Mouse (Mus musculus): Measurements from ENCODE around the gene Dennd6b. TPM values are rescaled to one million over a fixed set of nuclear protein-coding genes. Genes with fewer than 3 reads are reported as not detected.

Dennd6b gene
- polyA plus RNA-seq, 1 experiment from 2014 or later: 71.4 TPM

DNA sequence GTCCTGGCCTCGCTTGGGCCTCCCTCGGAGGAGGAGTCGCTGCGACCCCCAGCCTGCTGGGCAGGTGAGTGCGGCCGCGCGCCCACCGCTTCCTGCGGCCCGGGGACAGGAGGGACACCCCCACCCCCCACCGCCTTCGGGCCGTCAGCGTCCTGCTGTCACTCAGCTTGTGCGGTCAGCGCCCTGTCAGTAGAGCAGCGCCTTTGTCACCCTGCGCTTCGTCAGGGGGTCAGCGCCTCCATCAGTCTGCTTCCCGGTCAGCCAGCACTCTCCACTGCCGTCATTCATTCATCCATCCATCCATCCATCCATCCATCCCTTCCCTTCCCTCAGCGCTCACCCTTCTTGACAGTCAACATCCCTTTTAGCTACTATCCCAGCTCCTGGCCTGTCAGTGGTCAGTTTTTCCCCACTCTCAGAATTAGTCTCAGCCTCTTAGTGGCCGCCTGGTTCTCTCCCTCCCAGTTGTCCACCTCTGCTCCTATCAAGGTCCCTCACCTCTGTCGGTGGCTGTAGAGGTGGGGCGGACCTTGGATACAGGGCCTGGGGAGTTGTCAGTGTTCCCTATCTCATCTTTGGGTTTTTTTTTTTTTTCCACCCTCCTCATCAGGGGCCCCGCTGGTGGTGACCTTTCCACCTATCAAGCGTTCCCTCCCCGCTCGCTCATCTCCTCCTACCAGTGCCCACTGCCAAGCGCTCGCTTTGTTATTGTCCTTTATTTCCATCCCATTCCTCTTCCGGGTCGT is 15.6 kb upstream of the Dennd6b start:
- peak overlapping the region; percentile 92 for H3K4me2 ChIP-seq (replicated peaks)
- peaks cover 4% of the 10 kb centered on the region; the same call in 1 of the 2 replicates for H3K9me3 ChIP-seq (ENCODE audit: control insufficient read depth, low read length)
- no peaks in the 10 kb centered on the region for H3K27me3 ChIP-seq (ENCODE audit: control insufficient read depth, insufficient read depth, low read length)
- H3K4me1 ChIP-seq (replicated peaks; ENCODE audit: control insufficient read depth, insufficient read depth, low read length): peaks cover 17% of the 10 kb centered on the region
- ATAC-seq (ENCODE audit: low FRiP score): no peak
- H3K36me3 ChIP-seq (replicated peaks; ENCODE audit: control insufficient read depth, insufficient read depth): peaks cover 16% of the 10 kb centered on the region
- peak overlapping the region; percentile 99 for H3K9ac ChIP-seq
- peak overlapping the region; percentile 99 for H3K4me3 ChIP-seq (replicated peaks; ENCODE audit: low read length)
- under 1% methylated on average over 35 of the region's 35 CpGs for WGBS
- peak overlapping the region; percentile 95 for H3K27ac ChIP-seq
- peak; percentile 24 for DNase-seq (ENCODE audit: low spot score)

DNA sequence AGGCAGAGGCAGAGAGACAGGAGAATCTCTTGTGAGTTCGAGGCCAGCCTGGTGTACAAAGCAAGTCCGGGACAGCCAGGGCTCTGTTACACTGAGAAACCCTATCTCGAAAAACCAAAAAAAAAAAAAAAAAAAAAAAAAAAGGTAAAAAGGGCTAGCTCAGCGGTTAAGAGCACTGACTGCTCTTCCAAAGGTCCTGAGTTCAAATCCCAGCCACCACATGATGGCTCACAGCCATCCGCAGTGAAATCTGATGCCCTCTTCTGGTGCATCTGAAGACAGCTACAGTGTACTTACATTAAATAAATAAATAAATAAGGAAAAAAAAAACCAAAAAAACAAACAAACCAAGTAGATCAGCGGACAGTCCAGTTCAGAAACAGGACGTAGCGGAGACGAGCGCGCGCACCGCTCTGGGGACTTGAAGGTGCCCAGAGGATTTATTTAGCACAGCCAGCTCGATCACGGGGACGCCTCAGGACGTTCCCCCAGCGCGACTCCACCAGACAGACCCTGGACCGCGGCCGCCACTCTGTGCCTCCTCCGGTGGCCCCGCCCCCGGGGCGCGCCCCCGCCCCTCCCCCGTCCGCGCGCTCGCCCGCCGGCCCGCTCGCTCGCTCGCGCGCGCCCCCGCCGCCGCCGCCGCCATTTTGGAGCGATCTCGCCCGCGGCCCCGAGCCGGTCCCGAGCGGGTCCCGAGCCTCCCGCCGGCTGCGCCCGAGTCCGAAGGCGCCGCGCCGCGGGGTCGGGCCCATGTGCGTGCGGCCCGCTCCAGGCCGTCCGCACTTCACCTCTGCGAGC is 14.8 kb upstream of the Dennd6b start, which contains the start of gene Ppp6r2:
TSS of gene Ppp6r2 (plus strand) at position 639 of the 801 bp plus-strand sequence.
- peak; percentile 89 for ATAC-seq (ENCODE audit: low FRiP score)
- WGBS: 3% methylated on average over 69 of the region's 73 CpGs
- peak within 1 kb of the TSS; percentile 99 for H3K9ac ChIP-seq
- DNase-seq (ENCODE audit: low spot score): peak; percentile 81
- no peaks in the 10 kb centered on the region for H3K9me3 ChIP-seq (ENCODE audit: control insufficient read depth, low read length)
- peak within 1 kb of the TSS; percentile 92 for H3K4me2 ChIP-seq (replicated peaks)
- H3K27me3 ChIP-seq (ENCODE audit: control insufficient read depth, insufficient read depth, low read length): no peaks in the 10 kb centered on the region
- H3K4me1 ChIP-seq (replicated peaks; ENCODE audit: control insufficient read depth, insufficient read depth, low read length): peaks cover 17% of the 10 kb centered on the region
- H3K27ac ChIP-seq: peak within 1 kb of the TSS; percentile 95
- peak within 1 kb of the TSS; percentile 99 for H3K4me3 ChIP-seq (replicated peaks; ENCODE audit: low read length)
- H3K36me3 ChIP-seq (replicated peaks; ENCODE audit: control insufficient read depth, insufficient read depth): peaks cover 9% of the 10 kb centered on the region

- DNase-seq (ENCODE audit: low spot score): peak; percentile 93
- 22% methylated on average over 22 of the region's 22 CpGs for WGBS
- H3K4me3 ChIP-seq (replicated peaks; ENCODE audit: low read length): peak overlapping the region; percentile 19
- H3K27ac ChIP-seq: peak overlapping the region; percentile 86
- no peaks in the 10 kb centered on the region for H3K9me3 ChIP-seq (ENCODE audit: control insufficient read depth, low read length)
- 0 out of 2 replicates have a peak, but pooled peaks have one; percentile 19 for ATAC-seq (ENCODE audit: low FRiP score)
- H3K4me2 ChIP-seq (replicated peaks): peak overlapping the region; percentile 49
- H3K4me1 ChIP-seq (replicated peaks; ENCODE audit: control insufficient read depth, insufficient read depth, low read length): peaks cover 17% of the 10 kb centered on the region
- no peaks in the 10 kb centered on the region for H3K36me3 ChIP-seq (replicated peaks; ENCODE audit: control insufficient read depth, insufficient read depth)
- H3K9ac ChIP-seq: peak overlapping the region; percentile 57; the same call in 1 of the 2 replicates
- H3K27me3 ChIP-seq (ENCODE audit: control insufficient read depth, insufficient read depth, low read length): no peaks in the 10 kb centered on the region
Observed at GRCm38 (mm10) chr15:89209886-89210761, 13.8 kb upstream of the Dennd6b start.

GRCm38 (mm10) chr15:89207457-89207856 is 11.2 kb upstream of the Dennd6b start:
- no peaks in the 10 kb centered on the region for H3K36me3 ChIP-seq (replicated peaks; ENCODE audit: control insufficient read depth, insufficient read depth)
- 93% methylated on average over 4 of the region's 4 CpGs for WGBS
- no peak overlapping the region for H3K9ac ChIP-seq
- ATAC-seq (ENCODE audit: low FRiP score) (no peak), DNase-seq (ENCODE audit: low spot score) (no peak)
- no peak overlapping the region for H3K4me2 ChIP-seq (replicated peaks)
- no peaks in the 10 kb centered on the region; the same call in 1 of the 2 replicates for H3K4me1 ChIP-seq (replicated peaks; ENCODE audit: control insufficient read depth, insufficient read depth, low read length)
- no peak overlapping the region for H3K4me3 ChIP-seq (replicated peaks; ENCODE audit: low read length)
- H3K27ac ChIP-seq: no peak overlapping the region
- H3K27me3 ChIP-seq (ENCODE audit: control insufficient read depth, insufficient read depth, low read length): no peaks in the 10 kb centered on the region
- peaks cover 13% of the 10 kb centered on the region for H3K9me3 ChIP-seq (ENCODE audit: control insufficient read depth, low read length)

- Histone ChIP-seq H3K27ac (peak overlapping the region; percentile 97), H3K4me2 (replicated peaks) (peak overlapping the region; percentile 64), H3K4me1 (replicated peaks; ENCODE audit: control insufficient read depth, insufficient read depth, low read length) (peaks cover 15% of the 10 kb centered on the region), H3K27me3 (ENCODE audit: control insufficient read depth, insufficient read depth, low read length) (no peaks in the 10 kb centered on the region), H3K9ac (peak overlapping the region; percentile 95), H3K4me3 (replicated peaks; ENCODE audit: low read length) (peak overlapping the region; percentile 77), H3K36me3 (replicated peaks; ENCODE audit: control insufficient read depth, insufficient read depth) (no peaks in the 10 kb centered on the region), H3K9me3 (ENCODE audit: control insufficient read depth, low read length) (no peaks in the 10 kb centered on the region)
- DNase-seq (ENCODE audit: low spot score) (no peak), ATAC-seq (ENCODE audit: low FRiP score) (no peak)
- 67% methylated on average over 15 of the region's 15 CpGs for WGBS
Observed at GRCm38 (mm10) chr15:89197056-89197455, 760 bp upstream of the Dennd6b start.

DNA sequence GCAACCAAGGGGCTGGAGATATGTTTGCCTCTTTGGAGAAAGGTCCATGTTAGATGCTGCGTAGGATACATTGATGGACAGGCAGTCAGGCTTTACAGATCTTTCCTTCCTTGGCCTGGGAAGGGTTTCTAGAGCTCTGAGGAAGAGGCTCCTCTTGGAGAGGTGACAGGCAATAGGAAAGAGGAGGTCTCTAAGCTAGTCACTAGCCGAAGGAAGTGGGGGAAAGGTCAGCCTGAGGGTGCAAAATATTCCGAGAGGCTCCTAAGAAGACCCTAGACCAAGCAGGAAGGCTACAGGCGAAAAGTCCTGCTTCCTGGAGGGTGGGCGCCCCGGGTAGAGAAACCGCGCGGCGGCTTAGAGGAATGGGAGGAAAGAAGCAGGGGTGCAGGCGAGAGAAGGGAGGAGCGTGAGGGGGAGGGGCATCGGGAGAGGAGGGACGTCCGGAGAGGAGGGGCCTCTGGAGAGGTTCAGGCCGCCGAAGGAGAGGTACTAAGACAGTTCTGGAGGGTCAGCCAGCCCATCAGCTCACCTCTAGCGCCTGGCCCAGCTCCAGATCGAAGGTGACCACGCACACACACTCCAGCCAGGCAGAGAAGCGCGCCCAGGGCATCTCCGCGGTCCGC is 495 bp downstream of the Dennd6b start:
- peak; percentile 88 for ATAC-seq (ENCODE audit: low FRiP score)
- Histone ChIP-seq H3K4me3 (replicated peaks; ENCODE audit: low read length) (peak overlapping the region; percentile 77), H3K36me3 (replicated peaks; ENCODE audit: control insufficient read depth, insufficient read depth) (peaks cover 12% of the 10 kb centered on the region; the same call in 1 of the 2 replicates), H3K4me2 (replicated peaks) (peak overlapping the region; percentile 64), H3K4me1 (replicated peaks; ENCODE audit: control insufficient read depth, insufficient read depth, low read length) (peaks cover 15% of the 10 kb centered on the region), H3K27ac (peak overlapping the region; percentile 97), H3K9ac (peak overlapping the region; percentile 95), H3K27me3 (ENCODE audit: control insufficient read depth, insufficient read depth, low read length) (no peaks in the 10 kb centered on the region), H3K9me3 (ENCODE audit: control insufficient read depth, low read length) (no peaks in the 10 kb centered on the region)
- peak; percentile 77 for DNase-seq (ENCODE audit: low spot score)
- under 1% methylated on average over 25 of the region's 25 CpGs for whole genome bisulfite sequencing

DNA sequence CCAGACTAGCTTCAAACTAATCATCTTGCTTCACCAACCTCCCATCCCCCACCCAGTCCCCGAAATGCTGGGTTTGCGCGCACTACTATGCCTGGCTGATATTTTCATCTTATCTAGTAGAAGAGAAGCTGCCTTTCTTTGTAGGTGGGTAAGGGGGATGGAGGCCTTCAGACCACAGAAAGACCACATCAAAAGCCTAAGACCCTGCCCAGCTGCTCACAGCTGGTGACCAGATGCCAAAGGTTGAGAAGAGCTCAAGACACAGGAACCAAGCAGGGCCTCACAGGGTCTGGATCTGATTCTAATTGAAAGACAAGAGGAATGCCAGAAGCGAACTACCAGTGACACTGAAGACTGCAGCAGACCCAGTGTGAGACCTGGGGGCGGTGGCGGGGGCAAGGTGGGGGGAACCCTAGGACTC is 1.0 kb downstream of the Dennd6b start:
- H3K27me3 ChIP-seq (ENCODE audit: control insufficient read depth, insufficient read depth, low read length): no peaks in the 10 kb centered on the region
- H3K4me2 ChIP-seq (replicated peaks): peak overlapping the region; percentile 64
- H3K9ac ChIP-seq: peak overlapping the region; percentile 95
- H3K4me3 ChIP-seq (replicated peaks; ENCODE audit: low read length): peak overlapping the region; percentile 77
- DNase-seq (ENCODE audit: low spot score): no peak
- H3K9me3 ChIP-seq (ENCODE audit: control insufficient read depth, low read length): no peaks in the 10 kb centered on the region
- WGBS: 28% methylated on average over 6 of the region's 6 CpGs
- H3K4me1 ChIP-seq (replicated peaks; ENCODE audit: control insufficient read depth, insufficient read depth, low read length): peaks cover 15% of the 10 kb centered on the region
- no peak for ATAC-seq (ENCODE audit: low FRiP score)
- H3K36me3 ChIP-seq (replicated peaks; ENCODE audit: control insufficient read depth, insufficient read depth): peaks cover 17% of the 10 kb centered on the region
- H3K27ac ChIP-seq: peak overlapping the region; percentile 97

GRCm38 (mm10) chr15:89184937-89185227 is 11.4 kb downstream of the Dennd6b start:
- WGBS: 83% methylated on average over 5 of the region's 5 CpGs
- no peak for ATAC-seq (ENCODE audit: low FRiP score)
- Histone ChIP-seq H3K4me1 (replicated peaks; ENCODE audit: control insufficient read depth, insufficient read depth, low read length) (peaks cover 10% of the 10 kb centered on the region; the same call in 1 of the 2 replicates), H3K27me3 (ENCODE audit: control insufficient read depth, insufficient read depth, low read length) (no peaks in the 10 kb centered on the region), H3K27ac (no peak overlapping the region), H3K4me3 (replicated peaks; ENCODE audit: low read length) (no peak overlapping the region), H3K4me2 (replicated peaks) (no peak overlapping the region), H3K9ac (no peak overlapping the region), H3K36me3 (replicated peaks; ENCODE audit: control insufficient read depth, insufficient read depth) (peaks cover 40% of the 10 kb centered on the region), H3K9me3 (ENCODE audit: control insufficient read depth, low read length) (no peaks in the 10 kb centered on the region)
- DNase-seq (ENCODE audit: low spot score): no peak

All from hindbrain, embryonic 14.5 days (tissue).